Mouse (Mus musculus) urinary bladder, adult 18-20 months (tissue): ENCODE measurements around the gene Cox4i1.

Source experiments
- DNase-seq, 2 experiments: peaks; one replicate each; pipeline ENCODE4 v3.0.0; 2022; ENCODE audit warnings: low spot score in 2 of 2, mixed read lengths in 2 of 2

Cox4i1 gene

DNA sequence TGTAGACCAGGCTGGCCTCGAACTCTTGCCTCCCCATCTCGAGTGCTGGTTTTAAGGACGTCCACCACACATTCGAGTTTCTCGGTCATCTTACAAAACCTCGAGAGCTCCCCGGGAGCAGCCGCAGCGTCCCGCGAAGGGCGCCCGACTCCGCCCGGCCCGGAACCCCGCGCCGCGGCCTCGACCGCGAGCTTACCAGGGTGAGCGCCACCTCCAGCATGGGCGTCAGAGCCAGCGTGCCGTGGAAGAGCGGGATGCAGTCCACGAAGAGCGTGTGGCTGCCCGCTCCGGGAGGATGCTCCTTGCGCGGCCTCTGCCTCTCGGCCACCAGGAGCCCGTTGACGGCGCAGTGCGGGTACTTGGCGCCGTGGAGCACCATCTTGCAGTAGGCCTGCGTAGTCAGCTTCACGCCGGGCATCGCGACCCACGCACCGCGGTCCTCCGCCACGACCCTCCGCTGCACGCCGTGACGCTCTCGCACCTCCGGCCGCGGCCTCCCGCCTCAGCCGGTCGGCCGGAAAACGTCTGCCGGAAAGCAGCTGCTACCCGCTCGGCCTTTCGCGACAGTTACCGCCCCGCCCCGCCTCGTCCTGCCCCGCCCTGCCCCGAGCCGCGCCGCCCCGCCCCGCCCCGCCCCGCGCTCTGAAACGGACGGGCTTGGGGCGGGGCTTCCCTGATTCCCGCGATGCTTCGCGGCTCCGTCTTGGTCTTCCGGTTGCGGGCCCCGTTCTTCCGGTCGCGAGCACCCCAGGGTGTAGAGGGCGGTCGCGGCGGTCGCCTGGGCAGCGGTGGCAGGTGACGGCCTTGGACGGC lies at the start of gene Cox4i1, which contains the start of gene Gm27021:
TSS of gene Cox4i1 (plus strand) at position 662 of the 813 bp plus-strand sequence.
TSS of gene Gm27021 (minus strand) at position 519 of the 813 bp plus-strand sequence.
- DNase-seq = peak; percentile 82 to 83

DNA sequence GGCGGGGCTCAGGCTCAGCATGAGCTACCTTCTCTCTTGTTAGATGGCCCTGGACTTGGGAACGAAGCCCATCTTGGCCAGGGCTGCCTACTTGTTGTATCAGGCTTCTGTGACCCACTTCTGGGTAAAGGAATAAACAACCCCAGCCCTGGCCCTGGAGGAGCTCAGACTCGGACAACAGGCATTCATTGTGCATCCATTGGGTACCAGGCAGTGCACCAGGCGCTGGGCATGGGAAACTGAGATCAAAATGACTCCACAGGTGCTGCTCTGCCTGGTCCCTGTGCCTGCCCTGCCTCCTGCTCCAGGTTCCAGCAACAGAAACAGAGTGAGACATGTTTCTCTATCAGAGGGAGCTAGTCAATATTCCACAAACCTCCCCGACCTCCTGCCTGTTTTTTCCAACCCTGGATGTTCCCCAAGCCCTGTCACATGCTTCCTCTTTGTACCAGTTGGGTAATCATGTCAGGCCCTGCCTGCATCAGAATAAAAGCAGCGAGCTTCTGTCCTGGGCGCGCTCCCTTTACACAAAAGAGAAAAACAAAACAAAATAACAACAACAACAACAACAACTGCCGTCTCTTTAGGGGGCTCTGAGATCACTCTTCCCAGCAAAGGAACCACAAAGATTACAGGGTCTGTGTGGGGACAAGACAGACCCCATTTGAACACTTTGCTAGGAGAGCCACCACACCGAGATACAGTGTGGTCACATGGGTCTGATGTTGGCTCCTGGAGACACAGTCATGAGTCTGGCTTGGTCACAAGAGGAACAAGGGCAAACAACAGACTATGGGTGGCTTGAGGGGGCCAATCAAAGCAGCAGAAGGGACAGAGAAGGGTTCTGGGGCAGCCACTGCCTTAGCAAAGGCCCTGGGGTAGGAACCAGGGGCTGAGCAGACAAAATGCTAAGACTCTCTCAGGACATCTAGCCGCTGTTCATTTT lies 48.5 kb upstream of the Cox4i1 start:
- DNase-seq = no peak

GRCm38 (mm10) chr8:120620441-120620840 lies 47.6 kb upstream of the Cox4i1 start:
- DNase-seq = no peak

- DNase-seq = no peak
These were observed 45.9 kb upstream of the Cox4i1 start for GRCm38 (mm10) chr8:120622161-120622560.

DNA sequence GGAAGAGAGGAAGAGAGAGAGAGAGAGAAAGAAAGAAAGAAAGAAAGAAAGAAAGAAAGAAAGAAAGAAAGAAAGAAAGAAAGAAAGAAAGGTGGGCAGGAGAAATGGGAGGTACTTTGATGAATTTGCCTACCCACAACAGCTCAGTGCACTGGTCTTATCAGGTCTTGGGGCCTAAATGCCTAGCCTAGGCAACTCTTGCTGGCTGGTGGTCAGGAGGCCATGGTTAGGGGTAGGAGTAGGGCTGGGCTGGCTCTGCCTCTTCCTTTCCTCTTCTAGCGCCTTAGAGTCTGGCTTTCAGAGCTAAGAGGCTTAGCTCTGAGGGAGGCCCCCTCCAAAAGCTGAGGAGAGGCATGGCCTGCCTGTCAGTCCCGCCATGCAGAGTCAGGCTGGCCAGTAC lies 44.4 kb upstream of the Cox4i1 start:
- no peak for DNase-seq

DNA sequence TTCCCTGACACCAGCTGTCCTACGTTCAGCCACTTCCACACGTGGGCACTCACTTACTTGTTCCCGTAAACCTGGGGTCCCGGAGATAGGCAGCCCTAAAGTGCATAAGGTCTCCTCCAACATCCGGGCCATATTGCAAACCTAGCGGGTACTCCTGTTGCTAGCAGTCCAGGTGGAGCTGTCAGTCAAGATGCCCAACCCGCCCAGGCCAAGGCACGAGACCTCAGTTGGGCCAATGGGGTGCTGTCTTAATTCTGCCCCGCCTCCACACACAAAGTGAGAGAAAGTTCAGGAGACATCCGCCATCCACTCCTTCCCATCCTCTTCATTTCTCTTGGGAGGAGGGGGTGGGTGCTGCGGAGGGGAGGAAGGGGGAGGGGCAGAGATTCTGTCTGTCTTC lies 41.6 kb upstream of the Cox4i1 start:
- no peak for DNase-seq

GRCm38 (mm10) chr8:120627298-120627697 lies 40.7 kb upstream of the Cox4i1 start:
- DNase-seq = no peak

DNA sequence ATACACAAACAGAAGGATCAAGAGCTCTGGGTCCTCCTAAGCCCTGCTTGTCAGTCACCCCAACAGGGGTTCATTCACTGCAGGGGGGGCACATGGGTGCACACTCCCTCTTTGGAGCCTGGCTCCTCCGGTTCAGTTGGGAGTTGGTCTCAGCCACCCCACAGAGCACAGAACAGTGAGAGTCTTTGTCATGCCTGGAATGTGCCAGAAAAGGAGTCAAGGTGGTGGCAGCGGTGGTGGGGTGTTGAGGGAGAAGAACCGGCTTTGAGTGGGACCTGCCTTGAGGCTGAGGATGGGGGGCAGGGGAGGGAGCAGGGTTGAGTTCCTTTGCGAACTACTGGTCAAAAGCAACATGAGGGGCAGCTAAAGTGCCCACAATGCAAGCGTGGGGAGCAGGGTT lies 38.0 kb upstream of the Cox4i1 start:
- no peak for DNase-seq

DNA sequence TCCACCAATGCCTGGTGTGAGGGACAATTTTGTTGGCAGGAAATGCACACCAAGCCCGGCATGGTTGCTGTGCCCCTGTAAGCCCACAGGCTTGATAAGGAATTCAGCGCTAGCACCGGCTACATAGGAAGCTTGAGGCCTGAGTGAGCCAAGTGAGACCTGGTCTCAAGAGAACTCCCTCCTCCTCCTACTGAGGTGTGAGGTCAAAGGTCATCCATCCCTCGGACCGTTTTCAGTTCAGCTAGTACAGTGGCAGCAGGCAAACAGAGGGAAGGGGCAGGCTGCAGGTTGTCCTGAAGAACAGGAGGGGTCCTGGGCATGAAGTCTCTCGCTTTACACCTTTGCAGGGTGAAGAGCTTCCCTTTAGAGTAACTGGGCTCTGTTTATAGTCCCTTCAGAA lies 37.2 kb upstream of the Cox4i1 start:
- no peak for DNase-seq

DNA sequence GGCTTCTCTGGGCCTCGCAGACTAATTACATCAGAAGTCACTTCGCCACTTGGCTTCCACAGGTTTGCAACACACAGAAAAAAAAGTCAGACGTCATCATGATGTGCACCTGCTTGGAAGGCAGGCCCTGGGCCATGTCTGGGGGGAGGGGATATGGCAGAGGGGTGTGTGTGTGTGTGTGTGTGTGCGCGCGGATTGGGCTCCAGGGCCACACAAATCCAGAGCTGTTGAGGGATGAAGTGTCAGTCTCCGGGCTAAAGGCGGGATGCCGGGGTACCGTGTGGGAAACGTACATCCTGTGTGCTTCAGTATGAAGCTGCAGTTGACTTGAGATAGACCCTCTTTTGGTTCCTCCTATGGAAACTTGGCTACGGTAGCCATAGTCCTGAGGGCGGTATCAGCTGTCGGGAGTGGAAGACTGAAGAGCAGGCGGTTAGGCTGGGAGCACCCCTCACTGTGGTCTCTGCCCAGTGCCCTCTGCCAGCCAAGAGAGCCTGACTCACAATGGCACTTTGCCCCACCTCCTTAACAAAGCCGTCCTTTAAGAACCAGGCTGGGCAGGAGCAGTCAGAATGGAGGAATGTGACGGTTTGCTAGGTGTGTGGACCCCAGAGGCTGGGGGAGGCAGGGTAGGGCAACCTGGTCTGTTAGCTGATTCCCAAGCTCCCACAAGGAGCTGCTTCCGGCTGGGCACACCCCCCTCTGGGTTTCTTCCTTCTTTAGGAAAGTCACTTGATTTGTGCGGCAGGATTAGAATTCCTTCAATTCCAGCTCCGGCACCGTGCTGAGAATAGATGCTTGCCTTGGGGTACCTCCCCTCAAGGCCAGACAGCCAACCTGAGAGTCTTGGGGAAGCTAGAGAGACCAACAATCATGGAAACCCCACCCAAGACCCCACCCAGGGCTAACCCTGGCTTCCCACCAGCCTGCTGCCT lies 36.3 kb upstream of the Cox4i1 start:
- no peak for DNase-seq

DNA sequence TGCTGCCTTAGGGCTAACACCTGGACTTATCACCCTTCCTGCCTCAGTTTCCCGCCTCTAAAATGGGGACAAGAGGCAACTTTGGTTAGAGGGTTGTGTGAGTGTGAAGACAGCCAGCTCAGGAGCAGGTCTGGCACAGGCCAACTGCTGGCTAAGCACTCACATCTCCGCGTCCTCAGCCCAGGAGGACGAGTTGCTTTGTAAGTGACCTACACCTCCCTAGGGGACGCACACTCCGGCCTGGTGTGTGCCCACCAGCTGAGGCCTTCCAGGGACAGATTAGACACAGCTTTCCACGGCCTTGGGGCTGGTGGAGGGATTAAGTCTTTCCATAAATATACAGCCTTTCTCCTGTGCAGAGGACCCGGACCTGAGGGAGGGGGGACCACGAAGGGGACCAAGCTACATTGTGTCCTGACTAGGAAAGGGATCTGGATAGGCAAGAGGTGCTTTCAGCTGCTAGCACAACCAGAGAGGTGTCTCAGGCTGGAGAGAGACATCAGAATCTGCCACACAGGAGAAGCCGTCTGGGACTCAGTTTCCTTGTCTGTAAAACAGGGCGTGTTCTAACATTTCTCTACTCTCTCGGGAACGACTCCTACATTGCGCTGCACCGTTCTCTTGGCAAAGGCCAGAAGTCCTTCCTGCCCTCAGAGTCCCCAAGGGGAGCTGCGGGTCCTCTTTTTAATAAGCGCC lies 34.9 kb upstream of the Cox4i1 start:
- DNase-seq = no peak

- DNase-seq = peak in 1 of 2 experiments; percentile 18
These were observed 34.3 kb upstream of the Cox4i1 start for GRCm38 (mm10) chr8:120633665-120634271.

GRCm38 (mm10) chr8:120634329-120634839 lies 33.6 kb upstream of the Cox4i1 start:
- peak; percentile 49 to 59 for DNase-seq

GRCm38 (mm10) chr8:120641245-120641644 lies 26.8 kb upstream of the Cox4i1 start:
- no peak for DNase-seq

DNA sequence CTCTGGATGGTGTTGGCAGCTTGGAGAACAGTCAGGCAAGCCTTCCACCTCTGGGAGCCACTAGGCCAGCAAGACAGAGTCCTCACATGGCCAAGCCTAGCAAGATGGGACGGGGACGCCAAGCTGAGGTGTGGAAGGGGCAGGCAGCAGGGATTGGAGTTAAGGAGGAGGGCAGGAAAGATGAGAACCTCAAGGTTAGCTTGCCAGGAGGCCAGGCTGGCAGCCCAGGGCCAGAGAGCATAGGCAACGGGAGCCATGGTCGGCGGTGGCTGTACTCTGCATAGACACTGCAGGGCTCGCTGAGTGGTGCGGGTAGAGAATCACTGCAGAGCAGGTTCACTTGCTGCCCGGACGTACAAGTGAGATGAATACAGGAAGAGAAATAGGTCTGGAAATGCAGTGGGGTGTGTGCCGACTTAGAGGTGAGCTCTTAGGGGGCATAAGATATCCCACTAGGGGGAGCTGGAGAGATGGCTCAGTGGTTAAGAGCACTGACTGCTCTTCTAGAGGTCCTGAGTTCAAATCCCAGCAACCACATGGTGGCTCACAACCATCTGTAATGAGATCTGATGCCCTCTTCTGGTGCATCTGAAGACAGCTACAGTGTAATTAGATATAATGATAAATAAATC lies 25.9 kb upstream of the Cox4i1 start:
- no peak for DNase-seq

DNA sequence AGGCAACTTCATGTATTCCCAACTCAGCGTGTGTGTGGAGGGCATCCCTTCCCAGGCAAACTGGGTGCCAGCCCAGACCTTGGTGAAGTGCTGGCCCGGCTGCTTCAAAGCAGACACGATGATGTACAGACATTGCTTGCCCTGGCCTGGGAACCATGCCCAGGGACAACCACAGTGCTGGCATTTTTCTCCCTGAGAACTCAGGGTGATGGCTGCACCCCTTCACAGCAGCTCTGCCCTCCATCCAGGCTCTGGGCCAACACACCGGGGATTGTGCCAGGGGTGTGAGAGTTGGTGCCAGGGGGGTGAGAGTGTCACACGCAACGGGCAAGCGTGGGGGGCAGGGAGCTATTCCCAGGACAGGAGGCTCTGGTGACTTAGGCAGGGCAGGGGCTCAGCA lies 23.4 kb upstream of the Cox4i1 start:
- DNase-seq = no peak

- no peak for DNase-seq
These were observed 20.5 kb upstream of the Cox4i1 start, which contains the start of gene 1190005I06Rik for GRCm38 (mm10) chr8:120647532-120647931. Gene 1190005I06Rik (minus strand): TSS chr8:120647632.

- DNase-seq = no peak
These were observed 11.5 kb upstream of the Cox4i1 start for GRCm38 (mm10) chr8:120656322-120657052.

GRCm38 (mm10) chr8:120657415-120657814 lies 10.6 kb upstream of the Cox4i1 start:
- DNase-seq = no peak
